Mouse (Mus musculus) lung, adult 2 months (tissue): ENCODE data around the gene Cdipt.
A peak's percentile ranks its signal among the peaks of the same experiment; 100 is the strongest.

ENCODE experiments used
- CTCF ChIP-seq: fragments of 200-500 bp; IDR thresholded peaks from 2 replicates; pipeline ENCODE4 v1.5.1; 2011; ENCODE audit warnings: mild to moderate bottlenecking, low read length, control low read depth; ENCODE audit not compliant: insufficient read depth
- POLR2A ChIP-seq: fragments of 200-500 bp; IDR thresholded peaks from 2 replicates; pipeline ENCODE4 v1.6.1; 2011; ENCODE audit warnings: low read depth, mild to moderate bottlenecking, control low read depth, low read length, borderline replicate concordance; ENCODE audit errors: extremely low read depth

GRCm38 (mm10) chr7:127014320-127014719, 38.6 kb downstream of the Cdipt start, which contains the start of gene Mvp:
- TF ChIP-seq CTCF (no peak), POLR2A (peak; percentile 80)
